Mouse (Mus musculus): ENCODE results near the gene Eml5.

Eml5 gene

GRCm38 (mm10) chr12:98832929-98833598 is 68.2 kb downstream of the Eml5 start:
- no peak for DNase-seq

DNA sequence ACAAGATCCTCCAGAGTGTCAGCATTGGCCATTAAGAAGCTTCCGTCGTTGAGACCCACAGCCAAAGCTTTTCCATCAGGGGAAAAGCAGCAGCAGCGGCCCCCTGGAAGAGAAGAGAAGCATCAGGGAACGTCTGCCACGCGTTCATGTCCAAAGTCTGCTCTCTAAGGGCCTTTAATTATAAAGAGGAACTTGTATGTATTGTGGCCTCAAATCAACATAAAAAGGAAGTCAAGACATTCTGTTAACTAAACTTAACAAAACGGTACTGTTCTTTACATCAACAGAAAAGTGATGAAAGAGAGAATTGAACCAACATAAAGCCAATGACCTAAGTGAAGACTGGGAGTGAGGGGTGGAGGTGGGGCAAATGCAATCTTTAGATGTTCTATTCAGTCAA is 70.2 kb downstream of the Eml5 start:
- no peak for DNase-seq

DNA sequence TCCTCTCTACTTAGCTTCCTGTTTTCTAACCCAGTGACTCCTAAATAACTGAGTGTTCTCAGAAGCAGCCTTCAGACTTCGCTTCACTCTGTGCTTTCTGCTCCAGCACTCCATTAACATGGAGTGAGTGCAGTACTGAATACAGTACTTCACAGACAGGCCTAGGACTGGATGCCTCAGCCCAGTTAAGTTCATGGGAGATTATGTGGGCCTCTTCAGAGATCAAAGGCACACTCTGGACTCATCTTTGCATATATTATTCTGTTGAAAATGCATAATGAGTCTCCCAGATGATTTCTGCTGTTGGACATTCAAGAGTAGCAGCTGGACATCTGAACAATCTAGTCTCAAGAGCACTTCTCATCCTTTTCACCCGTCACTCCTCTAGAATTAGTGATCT is 80.5 kb downstream of the Eml5 start:
- DNase-seq = no peak

- no peak for DNase-seq
Observed at GRCm38 (mm10) chr12:98804078-98804748, 97.1 kb downstream of the Eml5 start.

DNA sequence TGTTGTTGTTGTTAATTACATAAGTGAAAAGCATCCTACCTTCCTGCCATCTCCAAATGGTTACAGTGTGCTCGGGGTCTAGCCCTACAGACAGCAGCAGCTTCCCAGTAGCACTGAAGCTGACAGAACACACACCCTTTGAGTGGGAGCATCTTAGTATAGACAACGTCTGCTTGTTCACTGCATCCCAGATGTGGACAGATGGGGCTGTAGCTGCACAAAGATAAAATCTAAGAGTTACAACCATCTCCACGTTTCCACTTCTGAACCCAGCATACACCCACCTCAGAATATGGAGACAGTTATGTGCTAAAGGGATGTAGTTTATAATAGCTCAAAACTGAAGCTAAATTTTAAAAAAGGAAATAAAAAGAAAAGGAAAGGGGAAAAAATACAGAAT is 99.0 kb downstream of the Eml5 start:
- DNase-seq = no peak

- DNase-seq = no peak
Observed at GRCm38 (mm10) chr12:98800334-98800733, 101.0 kb downstream of the Eml5 start.

DNA sequence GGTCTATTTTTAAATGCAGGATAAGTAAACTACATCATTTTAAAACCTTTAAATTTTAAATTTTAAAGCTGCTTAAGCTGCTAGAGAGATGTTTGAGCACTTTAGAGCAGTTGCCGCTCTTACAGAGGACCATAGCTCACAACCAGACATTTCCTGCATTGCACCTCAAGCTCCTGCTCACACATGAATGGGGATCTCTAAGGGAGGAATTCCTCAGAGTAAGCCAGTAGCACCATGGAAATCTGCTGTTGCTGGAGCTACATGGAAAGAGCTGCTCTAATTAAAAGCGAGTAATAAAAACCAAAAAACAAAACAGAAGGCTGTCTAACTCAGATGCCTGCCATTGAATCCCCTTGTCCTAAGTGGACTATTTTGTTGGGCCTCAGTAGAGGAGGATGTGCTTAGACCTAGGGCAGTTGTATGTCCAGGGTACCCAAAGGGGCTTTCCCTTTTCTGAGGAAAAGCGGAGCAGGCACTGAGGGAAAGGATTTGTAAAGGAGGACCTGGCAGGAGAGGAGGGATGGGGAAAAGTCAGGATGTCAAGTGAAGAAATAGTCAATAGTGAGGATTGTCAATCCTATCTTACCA is 105.5 kb downstream of the Eml5 start:
- no peak for DNase-seq

DNA sequence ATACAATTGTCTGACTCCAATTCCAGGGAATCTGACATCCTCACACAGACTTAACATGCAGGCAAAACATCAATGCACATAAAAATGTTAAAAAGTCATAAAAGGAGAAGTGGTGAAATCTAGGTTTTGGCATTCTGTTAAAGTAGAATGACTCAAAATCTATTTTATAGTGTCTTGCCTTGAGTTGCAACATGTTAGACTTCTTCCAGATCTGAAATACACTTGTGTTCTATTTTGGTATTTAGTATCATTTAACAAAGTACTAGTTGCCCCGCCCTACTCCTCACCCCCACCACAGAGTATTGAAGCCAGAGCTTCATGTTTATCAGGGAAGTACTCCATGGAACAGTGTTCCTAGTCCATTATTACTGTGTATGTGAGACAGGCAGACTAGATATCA is 117.0 kb downstream of the Eml5 start:
- no peak for DNase-seq

DNA sequence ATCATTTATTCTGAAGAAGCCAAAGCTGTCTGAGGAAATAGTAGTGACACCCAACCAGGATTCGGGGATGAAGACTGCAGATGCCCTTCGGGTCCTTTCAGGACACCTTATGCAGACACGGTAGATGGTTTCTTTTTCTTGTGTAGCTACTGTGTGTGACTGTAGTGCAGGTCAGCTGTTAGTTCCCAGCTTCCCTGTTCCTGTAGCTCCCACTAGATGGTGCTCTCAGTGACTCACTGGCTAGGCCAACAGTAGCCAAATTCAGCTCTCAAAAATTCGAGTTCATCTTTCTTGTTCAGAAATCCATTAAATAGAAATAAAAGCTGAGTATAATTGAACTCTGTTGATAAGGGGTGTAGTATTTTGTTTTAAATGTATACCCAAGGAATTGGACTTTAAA is 122.1 kb downstream of the Eml5 start:
- peak; percentile 40 for DNase-seq

DNA sequence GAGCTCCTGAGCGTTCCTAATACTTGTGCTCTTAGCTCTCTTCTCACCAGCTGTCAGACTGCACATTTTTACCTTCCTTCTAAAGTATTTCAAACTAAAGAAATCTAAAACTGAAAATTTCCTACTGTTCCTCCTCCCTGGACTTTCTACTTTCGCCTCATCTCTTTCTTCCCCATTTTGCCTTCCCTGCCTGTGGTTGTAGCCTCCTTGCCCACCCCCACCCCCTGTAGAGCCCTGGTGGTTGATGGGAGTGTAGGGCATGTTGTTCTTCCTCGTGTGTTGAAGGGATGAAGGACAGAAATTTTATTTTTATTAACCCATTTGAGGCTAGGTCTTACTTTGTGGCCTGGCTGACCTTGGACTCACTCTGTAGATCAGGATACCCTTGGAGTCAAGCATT is 123.8 kb downstream of the Eml5 start:
- no peak for DNase-seq

DNA sequence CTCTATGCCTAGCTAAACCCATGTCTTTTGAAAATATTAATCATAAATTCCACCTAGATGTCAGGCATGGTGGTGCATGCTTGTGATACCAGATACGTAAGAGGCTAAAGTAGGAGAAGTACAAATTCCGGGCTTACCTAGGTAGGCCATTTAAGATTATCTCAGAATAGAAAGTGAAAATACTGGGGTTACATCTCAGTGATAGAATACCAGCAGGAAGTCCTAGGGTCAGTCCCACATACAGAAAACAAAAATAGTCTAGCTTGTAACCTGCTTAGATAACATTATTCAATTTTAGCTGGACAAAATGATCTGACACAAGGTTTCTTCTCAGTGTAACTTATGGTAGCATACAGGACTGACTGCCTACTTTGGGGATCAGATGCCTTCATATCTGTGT is 135.0 kb downstream of the Eml5 start:
- no peak for DNase-seq

DNA sequence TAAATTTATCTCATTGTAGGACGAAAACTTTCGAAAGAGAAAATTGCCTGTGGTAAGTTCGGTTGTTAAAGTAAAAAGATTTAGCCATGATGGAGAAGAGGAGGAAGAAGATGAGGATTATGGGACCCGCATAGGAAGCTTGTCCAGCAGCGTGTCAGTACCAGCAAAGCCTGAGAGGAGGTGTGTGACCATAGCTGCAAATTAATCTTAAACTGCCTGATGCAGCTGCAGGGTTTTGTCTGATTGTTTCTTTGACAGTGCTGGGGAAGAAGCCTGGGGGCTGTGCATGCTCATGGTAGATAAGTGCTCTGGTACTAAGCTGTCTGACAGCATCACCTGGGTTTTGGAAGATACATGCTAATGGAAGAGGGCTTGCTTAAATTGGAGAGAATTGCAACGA is 141.6 kb downstream of the Eml5 start:
- no peak for DNase-seq

GRCm38 (mm10) chr12:98757636-98758035 is 143.6 kb downstream of the Eml5 start:
- no peak for DNase-seq

DNA sequence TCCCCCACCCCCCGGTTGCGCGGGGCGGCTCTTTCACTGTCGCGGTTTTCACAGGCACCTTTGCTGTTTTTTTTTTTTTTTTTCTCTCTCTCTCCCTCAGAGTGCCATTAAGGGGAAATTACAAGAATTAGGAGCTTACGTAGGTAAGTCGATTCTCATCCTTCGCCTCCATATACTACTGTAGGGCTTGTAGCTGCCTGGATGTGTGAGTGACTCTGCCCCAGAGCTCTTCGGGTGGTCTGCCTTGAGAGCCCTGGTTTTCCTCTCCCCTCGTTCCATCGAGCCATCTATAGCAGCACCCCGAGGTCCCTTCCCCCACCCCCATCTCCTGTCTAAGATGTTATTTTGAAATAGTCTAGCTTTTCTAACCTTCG is 153.9 kb downstream of the Eml5 start:
- no peak for DNase-seq

GRCm38 (mm10) chr12:98746746-98747379 is 154.4 kb downstream of the Eml5 start, which contains the start of gene Zc3h14:
Zc3h14 (plus strand) TSS chr12:98746964.
- peak; percentile 93 for DNase-seq

GRCm38 (mm10) chr12:98746131-98746530 is 155.2 kb downstream of the Eml5 start:
- DNase-seq = peak; percentile 51

- no peak for DNase-seq
Observed at GRCm38 (mm10) chr12:98745626-98746025, 155.7 kb downstream of the Eml5 start.

DNA sequence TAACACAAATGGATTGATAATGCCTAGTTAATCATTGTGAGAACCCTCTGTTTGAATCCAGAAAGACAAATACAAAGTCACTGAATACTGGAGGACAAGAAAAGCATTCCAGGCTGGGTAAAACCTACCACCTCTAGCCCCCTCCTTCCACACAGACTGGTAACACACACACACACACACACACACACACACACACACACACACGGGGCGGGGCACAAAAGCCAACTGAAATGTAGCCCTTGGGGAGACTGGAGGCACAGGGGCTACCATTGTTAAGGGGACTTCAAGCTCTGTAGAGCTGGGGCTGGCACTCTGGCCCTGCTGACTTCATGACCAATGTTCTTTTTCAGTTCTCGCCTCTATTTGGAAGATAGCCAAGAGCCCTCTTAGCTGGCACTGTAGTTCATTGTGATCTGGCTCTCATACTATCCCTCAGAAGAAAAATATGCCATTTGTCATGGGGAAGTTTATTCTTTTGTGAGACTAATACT is 160.2 kb downstream of the Eml5 start:
- peak; percentile 29 for DNase-seq

DNA sequence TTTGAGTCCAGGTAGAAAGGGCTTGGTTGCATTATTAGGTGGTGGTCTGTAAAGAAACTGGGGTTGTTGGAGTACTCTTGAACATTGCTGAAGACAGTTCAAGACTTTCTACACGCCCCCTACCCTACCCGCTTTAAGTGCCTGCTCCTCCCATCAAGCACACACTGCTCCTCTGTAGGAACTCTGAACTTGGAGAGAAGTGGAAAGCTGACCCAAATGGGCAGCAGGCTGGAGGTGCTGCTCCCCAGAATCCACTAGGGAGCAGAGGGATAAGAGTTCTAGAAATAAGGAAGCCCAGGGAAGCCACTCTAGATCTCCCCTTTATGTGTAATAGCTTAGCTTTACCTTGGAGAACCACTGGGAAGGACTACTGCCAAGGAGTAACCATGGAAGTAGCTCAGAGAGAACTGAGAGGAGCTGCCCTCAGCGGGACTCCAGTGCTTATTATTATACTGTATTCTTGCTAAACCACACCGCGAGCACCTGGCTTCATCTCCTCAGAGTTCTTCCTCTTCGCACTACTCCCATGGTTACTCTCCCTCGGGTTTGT is 163.4 kb downstream of the Eml5 start:
- DNase-seq = no peak

- DNase-seq = no peak
Observed at GRCm38 (mm10) chr12:98736951-98737800, 164.1 kb downstream of the Eml5 start, which contains the start of gene Ptpn21. Ptpn21 (minus strand) TSS chr12:98737405.
